Mouse (Mus musculus) Muller cell, postnatal 12 days (primary cell): ENCODE data around the gene Gm4305.
"Not testable (repeated sequence)": the region's sequence is repeated elsewhere in the genome, so short reads cannot be mapped to it uniquely, and the experiment has no call there.

ENCODE experiments used
- DNase-seq: peaks from one replicate; pipeline ENCODE4 v3.0.0-alpha.2; 2015; ENCODE audit errors: inconsistent ontology term

The Gm4305 gene

GRCm38 (mm10) chr10:100350793-100351192, at the start of gene Gm4305:
TSS of gene Gm4305 (plus strand) at chr10:100351093.
- not testable (repeated sequence) for DNase-seq

- DNase-seq, result not testable (repeated sequence)
Observed at GRCm38 (mm10) chr10:100335376-100335775, 15.5 kb upstream of the Gm4305 start, which contains the start of gene Gm4301. TSS of gene Gm4301 (plus strand) at chr10:100335676.

GRCm38 (mm10) chr10:100340536-100340935, 10.4 kb upstream of the Gm4305 start, which contains the start of gene Gm4302:
TSS of gene Gm4302 (plus strand) at chr10:100340836.
- not testable (repeated sequence) for DNase-seq

GRCm38 (mm10) chr10:100345672-100346071, 5.2 kb upstream of the Gm4305 start, which contains the start of gene Gm4303:
TSS of gene Gm4303 (plus strand) at chr10:100345972.
- DNase-seq, result not testable (repeated sequence)

- not testable (repeated sequence) for DNase-seq
Observed at GRCm38 (mm10) chr10:100356841-100357240, 5.9 kb downstream of the Gm4305 start.

- not testable (repeated sequence) for DNase-seq
Observed at GRCm38 (mm10) chr10:100361038-100361437, 10.1 kb downstream of the Gm4305 start, which contains the start of gene Gm4307. TSS of gene Gm4307 (plus strand) at chr10:100361338.

GRCm38 (mm10) chr10:100382460-100382859, 31.6 kb downstream of the Gm4305 start, which contains the start of gene Gm4312:
TSS of gene Gm4312 (minus strand) at chr10:100382560.
- not testable (repeated sequence) for DNase-seq
